Mouse (Mus musculus): ENCODE data around the gene Gadl1. TPM values are rescaled to one million over a fixed set of nuclear protein-coding genes. Genes with fewer than 3 reads are reported as not detected.

The Gadl1 gene
- polyA plus RNA-seq, 1 experiment: 0.06 TPM

GRCm38 (mm10) chr9:115937915-115938314 lies 28.7 kb downstream of the Gadl1 start:
- DNase-seq (ENCODE audit: low spot score): no peak

- no peak for DNase-seq (ENCODE audit: low spot score)
These were observed 30.2 kb downstream of the Gadl1 start for GRCm38 (mm10) chr9:115939420-115939819.

GRCm38 (mm10) chr9:115941171-115941570 lies 31.9 kb downstream of the Gadl1 start:
- DNase-seq (ENCODE audit: low spot score): no peak

DNA sequence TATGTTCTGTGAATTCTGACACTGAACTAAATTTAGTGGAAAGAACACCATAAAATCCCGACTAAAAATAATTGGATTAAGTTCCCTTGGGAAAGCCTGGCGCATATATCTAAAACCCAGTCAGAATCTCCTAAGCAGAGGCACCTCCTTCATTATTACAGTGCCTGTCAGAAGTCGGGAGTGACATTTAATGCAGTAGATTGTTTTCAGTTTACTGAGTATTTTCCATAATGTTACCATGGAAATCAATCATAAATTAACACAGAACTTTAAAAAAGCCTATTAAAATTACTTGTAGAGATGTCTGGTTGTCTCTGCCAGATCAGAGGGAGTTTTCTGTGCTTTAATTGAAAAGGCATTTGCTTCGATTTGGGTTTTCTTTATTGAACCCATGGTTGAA lies 33.2 kb downstream of the Gadl1 start:
- no peak for DNase-seq (ENCODE audit: low spot score)

DNA sequence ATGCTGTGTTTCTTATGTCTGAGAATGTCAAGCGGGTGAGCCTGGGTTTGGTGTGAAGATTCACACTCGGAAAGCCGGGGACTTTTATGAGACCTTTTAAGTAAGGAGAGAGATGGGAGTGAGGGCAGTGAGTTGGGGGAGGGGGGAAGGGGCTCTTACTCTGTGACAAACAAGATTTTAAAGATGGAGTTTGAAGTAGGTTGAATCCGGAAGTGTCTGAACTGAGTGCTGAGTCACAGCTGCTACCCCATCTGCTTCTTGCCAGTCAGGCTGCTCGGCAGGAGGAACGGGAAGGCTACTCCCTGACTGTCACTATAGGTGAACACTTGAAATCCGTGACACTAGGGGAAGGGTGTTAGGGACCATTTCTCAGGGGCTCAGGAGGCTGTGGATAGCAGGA lies 33.7 kb downstream of the Gadl1 start:
- no peak for DNase-seq (ENCODE audit: low spot score)

GRCm38 (mm10) chr9:115943577-115944320 lies 34.5 kb downstream of the Gadl1 start:
- DNase-seq (ENCODE audit: low spot score): no peak

DNA sequence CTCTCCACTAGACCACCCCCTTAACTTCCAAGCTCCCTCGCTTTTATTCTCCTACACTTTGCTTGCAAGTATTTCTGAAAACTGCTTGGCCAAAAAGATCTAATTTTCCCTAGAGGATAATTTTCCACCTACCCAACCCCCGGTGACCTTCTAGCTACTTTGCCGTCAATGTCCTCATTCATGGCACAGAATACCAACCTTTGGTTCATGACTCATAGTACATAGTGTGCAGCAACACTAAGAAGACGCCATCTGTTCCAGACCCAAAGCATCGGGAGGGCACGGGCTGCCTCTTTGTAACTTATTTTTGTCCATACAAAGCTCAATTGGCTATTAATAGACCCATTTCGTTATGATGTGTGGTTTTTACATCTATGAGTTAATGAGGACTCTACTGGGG lies 55.8 kb downstream of the Gadl1 start:
- no peak for DNase-seq (ENCODE audit: low spot score)

DNA sequence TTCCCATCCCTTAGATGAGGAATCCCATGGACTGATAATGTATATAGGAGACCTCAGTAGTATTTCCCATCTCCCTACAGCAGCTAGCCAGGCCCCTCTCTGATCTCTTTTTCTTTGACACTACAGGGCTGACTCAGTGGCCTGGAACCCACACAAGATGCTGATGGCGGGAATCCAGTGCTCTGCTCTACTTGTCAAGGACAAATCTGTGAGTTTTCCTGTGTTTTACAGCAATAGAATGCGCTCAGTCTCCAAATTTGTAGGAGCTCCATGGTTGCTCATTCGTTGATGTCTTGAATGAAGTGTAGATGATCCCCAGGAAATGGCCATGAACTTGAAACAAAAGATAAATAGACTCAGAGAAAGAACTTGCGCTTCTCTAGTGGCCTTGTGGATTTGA lies 56.9 kb downstream of the Gadl1 start:
- no peak for DNase-seq (ENCODE audit: low spot score)

DNA sequence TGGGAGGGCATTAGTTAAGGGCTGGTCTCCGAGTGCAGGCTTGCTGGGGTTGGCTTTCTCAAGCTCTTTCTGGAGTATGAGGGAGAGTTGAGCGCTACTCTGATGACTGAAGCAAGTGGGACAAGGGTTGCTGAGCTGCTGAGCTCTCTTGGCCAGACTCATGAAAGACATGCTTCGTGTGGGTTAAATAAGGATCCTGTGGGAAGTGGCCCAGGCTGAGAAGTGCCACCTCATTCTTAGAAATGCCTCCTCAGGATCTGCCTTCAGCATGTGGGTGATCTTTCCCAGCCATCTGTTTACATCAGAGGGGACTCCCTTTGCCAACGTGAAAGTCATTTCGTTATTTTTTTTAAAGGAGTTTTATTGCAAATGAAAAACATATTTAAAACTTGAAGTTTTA lies 57.5 kb downstream of the Gadl1 start:
- no peak for DNase-seq (ENCODE audit: low spot score)

- DNase-seq (ENCODE audit: low spot score): no peak
These were observed 58.4 kb downstream of the Gadl1 start for GRCm38 (mm10) chr9:115967638-115968037.

GRCm38 (mm10) chr9:115976901-115977300 lies 67.6 kb downstream of the Gadl1 start:
- DNase-seq (ENCODE audit: low spot score): no peak

- DNase-seq (ENCODE audit: low spot score): no peak
These were observed 68.5 kb downstream of the Gadl1 start for GRCm38 (mm10) chr9:115977598-115978240.

DNA sequence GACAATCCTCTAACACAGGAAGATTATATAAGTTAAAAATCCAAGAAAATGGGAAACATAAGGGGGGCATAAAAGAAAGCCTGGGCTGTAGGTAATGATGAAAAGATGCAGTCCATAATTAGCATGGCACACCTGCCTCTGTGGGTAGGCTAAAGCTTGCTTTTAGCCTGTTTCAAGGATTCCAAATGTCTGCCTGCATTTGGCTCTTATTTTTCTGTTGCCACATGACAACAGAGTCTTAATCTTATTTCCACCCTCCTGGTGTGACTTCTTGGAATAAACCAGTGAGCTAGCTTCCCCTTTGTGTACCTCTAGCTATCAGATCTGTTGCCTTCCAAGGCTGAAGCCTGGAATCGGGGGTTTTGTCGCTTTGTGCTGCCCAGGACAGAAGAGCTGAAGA lies 69.2 kb downstream of the Gadl1 start:
- DNase-seq (ENCODE audit: low spot score): no peak

DNA sequence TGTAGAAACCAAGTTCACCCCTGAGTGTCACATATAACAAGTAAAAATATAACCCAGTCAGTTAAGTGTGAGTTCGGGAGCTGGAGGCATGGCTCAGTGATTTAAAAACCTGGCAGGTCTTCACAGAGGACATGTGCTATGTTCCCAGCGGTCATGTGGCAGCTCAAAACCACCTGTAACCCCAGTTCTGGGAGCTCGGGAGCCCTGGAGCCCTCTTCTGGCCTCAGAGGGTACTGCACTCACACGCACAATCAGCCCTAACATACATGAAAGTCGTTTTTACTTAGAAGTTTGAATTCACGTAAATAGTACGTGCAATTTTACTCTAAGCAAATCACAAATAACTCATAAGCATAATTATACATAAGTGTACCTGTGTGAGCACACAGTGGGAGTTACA lies 81.4 kb downstream of the Gadl1 start:
- DNase-seq (ENCODE audit: low spot score): no peak

DNA sequence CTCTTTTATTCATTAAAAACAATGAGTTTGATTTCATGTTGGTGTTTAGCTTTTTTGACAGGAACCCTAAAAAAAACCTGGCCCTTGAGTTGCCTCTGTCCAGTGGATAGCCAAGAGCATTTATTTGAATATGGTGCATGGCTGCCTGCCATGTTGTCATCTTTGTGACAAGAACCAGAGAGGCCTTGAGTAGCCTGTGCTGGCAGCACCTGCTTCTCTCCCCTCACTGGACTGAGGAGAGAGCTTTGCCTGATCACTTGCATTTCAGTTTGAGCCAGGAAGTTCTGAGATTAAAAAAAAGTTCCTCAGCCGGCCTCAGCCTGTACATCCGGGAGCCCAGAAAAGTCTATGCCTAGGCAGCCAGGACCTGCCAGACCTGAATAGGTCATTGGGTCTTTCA lies 85.5 kb downstream of the Gadl1 start:
- DNase-seq (ENCODE audit: low spot score): no peak

GRCm38 (mm10) chr9:115995856-115996560 lies 86.8 kb downstream of the Gadl1 start:
- no peak for DNase-seq (ENCODE audit: low spot score)

DNA sequence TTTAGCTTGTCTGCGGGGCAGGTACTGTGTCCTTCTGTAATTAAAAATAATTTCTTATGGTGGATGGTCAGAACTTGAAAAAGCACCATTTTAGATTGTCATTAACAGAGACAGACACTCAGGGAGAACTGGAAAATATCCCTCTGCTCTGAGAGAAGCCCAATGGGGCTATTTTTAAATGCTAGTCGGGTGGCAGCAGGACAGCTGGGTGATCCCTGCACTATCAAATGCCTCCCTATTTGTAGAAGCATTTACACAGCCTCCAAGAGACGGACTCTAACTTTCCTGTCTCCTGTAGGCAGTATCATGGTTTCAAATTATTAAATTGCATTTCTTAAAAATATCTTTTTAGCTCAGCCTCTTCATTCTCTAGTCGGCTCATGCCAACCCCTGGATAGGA lies 89.1 kb downstream of the Gadl1 start:
- no peak for DNase-seq (ENCODE audit: low spot score)

DNA sequence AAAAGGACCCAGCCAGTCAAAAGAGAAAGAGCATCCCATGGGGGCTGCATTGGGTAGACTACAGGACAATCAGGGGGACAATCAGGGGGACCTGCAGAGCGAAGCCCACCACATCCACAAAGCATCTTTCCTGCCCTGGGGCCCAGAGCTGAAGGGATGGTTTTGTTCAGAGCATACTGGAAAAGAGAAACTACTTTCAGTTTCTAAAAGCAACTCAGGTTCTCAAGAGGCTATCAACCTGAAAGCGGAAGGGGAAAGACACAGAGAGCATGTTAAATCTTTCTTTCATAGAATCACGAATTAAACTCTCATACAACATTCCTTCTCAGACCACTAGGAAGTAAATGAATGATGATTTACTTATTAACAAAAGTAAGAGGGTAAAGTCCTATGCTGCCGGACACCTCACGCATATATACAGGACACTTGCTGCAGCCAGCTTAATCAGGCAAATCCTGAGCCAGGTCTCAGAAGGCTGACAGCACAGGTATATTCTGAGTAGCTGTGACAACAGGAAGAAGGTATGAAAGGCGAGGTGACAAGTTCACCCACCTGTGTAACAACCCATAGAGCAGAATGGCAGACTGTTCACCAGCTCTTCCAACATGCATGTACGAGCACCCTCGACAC lies 90.2 kb downstream of the Gadl1 start:
- no peak for DNase-seq (ENCODE audit: low spot score)

DNA sequence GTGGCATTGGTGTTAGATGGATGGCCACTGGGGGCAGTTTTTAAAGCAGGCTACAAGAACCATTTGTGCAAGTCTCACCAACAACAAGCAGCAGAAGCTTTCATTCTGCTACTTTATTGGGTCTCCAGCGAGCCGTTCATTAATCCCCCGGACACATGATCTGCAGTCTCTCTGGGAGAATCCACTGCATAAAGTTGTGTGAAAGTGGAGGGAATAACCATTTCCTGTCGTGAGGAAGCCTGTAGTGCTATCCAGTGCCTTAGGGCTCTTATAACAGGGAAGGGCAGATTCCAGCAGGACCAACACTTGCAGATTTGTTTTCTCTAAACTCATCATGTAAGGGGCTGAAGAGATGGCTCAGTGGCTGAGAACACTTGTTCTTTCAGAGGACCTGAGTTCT lies 104.7 kb downstream of the Gadl1 start:
- DNase-seq (ENCODE audit: low spot score): no peak

GRCm38 (mm10) chr9:116016221-116016620 lies 107.0 kb downstream of the Gadl1 start:
- no peak for DNase-seq (ENCODE audit: low spot score)

GRCm38 (mm10) chr9:116017091-116017490 lies 107.8 kb downstream of the Gadl1 start:
- no peak for DNase-seq (ENCODE audit: low spot score)

- no peak for DNase-seq (ENCODE audit: low spot score)
These were observed 109.3 kb downstream of the Gadl1 start for GRCm38 (mm10) chr9:116018586-116018985.

DNA sequence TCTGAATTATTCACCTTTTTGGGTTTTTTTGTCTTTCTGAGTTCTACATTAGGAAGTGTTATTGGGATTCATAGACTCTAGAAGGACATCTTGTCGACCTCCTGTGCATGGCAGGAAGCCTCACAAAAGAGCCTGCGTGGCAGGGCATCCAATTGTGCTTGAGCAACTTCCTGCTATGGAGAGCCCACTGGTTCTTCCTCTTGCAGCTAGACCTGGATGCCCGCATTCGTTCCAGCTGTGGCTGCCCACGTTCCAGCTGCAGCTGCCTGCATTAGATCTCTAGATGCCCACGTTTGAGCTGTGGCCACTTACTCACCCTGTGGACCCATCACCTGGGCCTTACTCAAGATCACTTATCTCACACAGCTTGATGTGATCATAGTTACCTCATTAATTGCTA lies 116.1 kb downstream of the Gadl1 start:
- DNase-seq (ENCODE audit: low spot score): no peak

All from urinary bladder, adult 2 months (tissue).